Mouse (Mus musculus): ENCODE data around the gene Kcnip3. TPM values are rescaled to one million over a fixed set of nuclear protein-coding genes. Genes with fewer than 3 reads are reported as not detected.

Kcnip3 gene
- polyA plus RNA-seq, 1 experiment from 2014 or later: 5.6 TPM

DNA sequence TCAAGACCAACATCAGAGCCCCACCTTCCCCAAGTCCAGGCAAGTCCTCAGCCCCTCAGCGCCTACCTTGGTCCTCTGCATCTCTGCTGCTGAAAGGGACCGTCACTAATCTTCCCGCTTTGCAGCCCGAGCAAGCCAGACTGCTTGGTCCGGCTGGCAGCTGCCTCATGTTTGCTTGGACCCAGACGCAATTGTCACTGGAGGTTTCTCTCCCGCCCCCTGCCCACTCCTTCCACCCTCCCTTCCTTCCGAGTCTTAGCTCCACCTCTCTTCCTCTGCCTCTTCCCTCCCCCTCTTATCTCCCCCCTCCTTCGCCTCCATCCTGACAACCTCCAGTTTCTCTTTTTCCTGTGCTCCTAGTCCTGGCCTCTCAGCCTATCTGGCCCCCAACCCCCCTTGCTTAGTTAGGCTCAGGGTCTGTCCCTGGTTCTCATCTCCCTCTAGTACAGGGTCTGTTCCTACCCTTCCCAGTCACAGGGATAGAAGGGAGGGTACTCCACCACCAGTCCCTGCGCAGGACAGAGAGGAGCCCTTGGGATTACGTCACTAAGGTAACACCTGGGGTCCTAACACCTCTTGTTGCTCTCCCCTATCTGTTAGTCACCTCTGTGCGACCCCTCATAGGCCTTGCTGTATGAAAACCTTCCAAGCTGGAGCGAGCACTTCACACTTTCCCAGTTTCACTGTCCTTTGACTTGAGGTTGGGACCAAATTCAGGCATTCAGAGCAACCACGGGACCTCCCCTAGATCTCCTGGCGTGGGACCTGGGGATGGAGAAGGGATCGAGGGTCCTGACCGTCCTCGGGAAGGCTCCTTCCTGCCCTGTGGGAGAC, 505 bp downstream of the Kcnip3 start:
- DNase-seq (ENCODE audit: low spot score) (peak; percentile 51), ATAC-seq (ENCODE audit: low read depth) (peak; percentile 50)
- no peaks in the 10 kb centered on the region for H3K36me3 ChIP-seq (ENCODE audit: control insufficient read depth, insufficient read depth, low read length)
- no peaks in the 10 kb centered on the region for H3K27me3 ChIP-seq (replicated peaks; ENCODE audit: control insufficient read depth, insufficient read depth, low read length)
- peak overlapping the region; percentile 49 for H3K4me2 ChIP-seq (ENCODE audit: low read depth, low read length)
- WGBS: 3% methylated on average over 17 of the region's 18 CpGs
- no peak overlapping the region for H3K27ac ChIP-seq (replicated peaks; ENCODE audit: low read depth, low read length)
- peak overlapping the region; percentile 17; the same call in 1 of the 2 replicates for H3K4me3 ChIP-seq (ENCODE audit: low read depth, low read length)
- H3K9ac ChIP-seq (ENCODE audit: low read depth, low read length): peak overlapping the region; percentile 37; the same call in 1 of the 2 replicates
- peaks cover 14% of the 10 kb centered on the region for H3K4me1 ChIP-seq (ENCODE audit: control insufficient read depth, insufficient read depth, low read length)
- H3K9me3 ChIP-seq (ENCODE audit: control insufficient read depth, low read length): no peaks in the 10 kb centered on the region

DNA sequence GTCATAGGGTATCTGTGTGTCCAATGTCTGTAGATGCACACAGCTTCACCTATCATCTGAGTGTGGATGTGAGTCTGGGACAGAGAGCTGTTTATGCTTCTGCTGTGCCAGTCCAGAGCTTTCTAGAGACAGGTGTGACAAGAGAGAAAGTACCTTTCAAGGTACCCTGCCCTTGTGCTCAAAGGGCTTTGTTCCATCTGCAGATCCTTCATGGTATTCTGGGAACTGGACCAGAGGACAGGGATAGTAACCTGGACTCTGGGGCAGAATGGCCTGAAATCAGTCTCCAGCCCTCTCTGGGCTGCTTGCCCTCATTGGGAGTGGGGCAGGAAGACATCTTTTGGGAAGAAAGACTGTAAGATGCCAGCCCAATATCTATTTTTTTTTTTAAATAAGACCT, 1.8 kb downstream of the Kcnip3 start:
- Histone ChIP-seq H3K9ac (ENCODE audit: low read depth, low read length) (no peak overlapping the region), H3K36me3 (ENCODE audit: control insufficient read depth, insufficient read depth, low read length) (no peaks in the 10 kb centered on the region), H3K9me3 (ENCODE audit: control insufficient read depth, low read length) (no peaks in the 10 kb centered on the region), H3K27ac (replicated peaks; ENCODE audit: low read depth, low read length) (no peak overlapping the region), H3K4me2 (ENCODE audit: low read depth, low read length) (no peak overlapping the region), H3K4me3 (ENCODE audit: low read depth, low read length) (no peak overlapping the region), H3K27me3 (replicated peaks; ENCODE audit: control insufficient read depth, insufficient read depth, low read length) (no peaks in the 10 kb centered on the region), H3K4me1 (ENCODE audit: control insufficient read depth, insufficient read depth, low read length) (peaks cover 14% of the 10 kb centered on the region)
- no peak for ATAC-seq (ENCODE audit: low read depth)
- no peak for DNase-seq (ENCODE audit: low spot score)

DNA sequence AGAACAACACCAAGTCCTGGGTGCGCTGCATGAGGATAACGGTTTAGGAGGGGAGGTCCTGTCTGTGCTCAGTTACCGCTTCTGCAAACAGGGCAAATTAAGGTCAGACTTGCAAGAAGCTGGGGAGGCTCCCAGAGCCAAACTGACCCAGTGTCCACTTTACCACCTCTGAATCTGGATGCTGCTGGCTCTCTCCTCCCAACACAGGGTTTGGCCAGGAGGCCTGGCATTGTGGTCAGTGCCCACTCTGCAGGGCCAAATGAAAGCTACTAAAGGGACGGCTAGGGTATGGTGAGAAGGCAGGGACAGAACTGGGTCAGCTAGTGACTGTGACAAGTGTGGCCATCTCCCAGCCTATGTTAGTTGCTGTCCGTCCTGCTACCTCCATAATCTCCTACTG, 2.6 kb downstream of the Kcnip3 start:
- ATAC-seq (ENCODE audit: low read depth) (no peak), DNase-seq (ENCODE audit: low spot score) (no peak)
- H3K36me3 ChIP-seq (ENCODE audit: control insufficient read depth, insufficient read depth, low read length): no peaks in the 10 kb centered on the region
- no peak overlapping the region for H3K27ac ChIP-seq (replicated peaks; ENCODE audit: low read depth, low read length)
- H3K4me3 ChIP-seq (ENCODE audit: low read depth, low read length): no peak overlapping the region
- no peaks in the 10 kb centered on the region for H3K9me3 ChIP-seq (ENCODE audit: control insufficient read depth, low read length)
- no peak overlapping the region for H3K4me2 ChIP-seq (ENCODE audit: low read depth, low read length)
- H3K4me1 ChIP-seq (ENCODE audit: control insufficient read depth, insufficient read depth, low read length): peaks cover 14% of the 10 kb centered on the region
- no peaks in the 10 kb centered on the region for H3K27me3 ChIP-seq (replicated peaks; ENCODE audit: control insufficient read depth, insufficient read depth, low read length)
- no peak overlapping the region for H3K9ac ChIP-seq (ENCODE audit: low read depth, low read length)
- WGBS: 78% methylated on average over 5 of the region's 5 CpGs

DNA sequence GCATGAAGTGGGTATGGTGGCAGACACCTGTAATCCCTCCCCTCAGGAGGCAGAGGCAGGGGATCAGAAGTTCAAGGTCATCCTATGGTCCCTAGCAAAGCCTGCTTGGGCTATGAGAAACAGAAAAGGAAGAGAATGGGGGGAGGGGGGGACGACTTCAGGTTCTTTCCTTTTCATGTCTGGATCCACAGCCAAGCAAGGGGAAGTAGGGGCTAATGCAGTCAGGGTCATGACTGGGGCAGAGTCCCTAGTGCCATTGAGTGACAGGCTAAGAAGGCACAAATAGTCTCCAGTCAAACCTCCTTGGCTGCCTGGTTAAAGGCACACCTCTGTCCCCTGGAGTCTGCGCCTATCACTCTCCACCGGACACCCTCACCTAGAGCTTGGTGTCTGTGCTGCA, 3.1 kb downstream of the Kcnip3 start:
- no peaks in the 10 kb centered on the region for H3K36me3 ChIP-seq (ENCODE audit: control insufficient read depth, insufficient read depth, low read length)
- no peak overlapping the region for H3K4me2 ChIP-seq (ENCODE audit: low read depth, low read length)
- no peaks in the 10 kb centered on the region for H3K9me3 ChIP-seq (ENCODE audit: control insufficient read depth, low read length)
- WGBS: 62% methylated on average over 3 of the region's 3 CpGs
- DNase-seq (ENCODE audit: low spot score) (no peak), ATAC-seq (ENCODE audit: low read depth) (no peak)
- no peak overlapping the region for H3K9ac ChIP-seq (ENCODE audit: low read depth, low read length)
- H3K27ac ChIP-seq (replicated peaks; ENCODE audit: low read depth, low read length): no peak overlapping the region
- H3K4me3 ChIP-seq (ENCODE audit: low read depth, low read length): no peak overlapping the region
- no peaks in the 10 kb centered on the region for H3K27me3 ChIP-seq (replicated peaks; ENCODE audit: control insufficient read depth, insufficient read depth, low read length)
- peaks cover 14% of the 10 kb centered on the region for H3K4me1 ChIP-seq (ENCODE audit: control insufficient read depth, insufficient read depth, low read length)

DNA sequence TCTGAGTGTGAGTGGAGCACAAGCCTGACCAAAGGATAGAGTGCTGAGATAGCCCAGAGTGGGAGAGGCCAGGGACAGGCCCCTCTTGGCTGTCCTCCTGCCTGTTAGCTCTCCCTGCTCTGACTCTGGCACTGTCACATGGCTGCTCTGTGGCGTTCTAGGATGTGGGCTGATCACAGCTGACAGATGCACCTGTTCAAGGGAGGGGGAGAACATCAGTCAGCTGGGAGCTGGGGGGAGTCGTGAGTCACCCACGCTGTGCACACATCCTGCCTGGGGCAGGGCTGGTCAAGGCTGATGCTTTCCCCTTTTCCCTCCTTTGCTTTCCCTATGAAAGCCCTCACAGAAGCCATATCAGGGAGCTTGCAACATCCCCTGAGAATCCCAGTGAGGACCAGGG, 3.6 kb downstream of the Kcnip3 start:
- DNase-seq (ENCODE audit: low spot score) (no peak), ATAC-seq (ENCODE audit: low read depth) (peak; percentile 35)
- Histone ChIP-seq H3K36me3 (ENCODE audit: control insufficient read depth, insufficient read depth, low read length) (no peaks in the 10 kb centered on the region), H3K9me3 (ENCODE audit: control insufficient read depth, low read length) (no peaks in the 10 kb centered on the region), H3K9ac (ENCODE audit: low read depth, low read length) (no peak overlapping the region), H3K4me2 (ENCODE audit: low read depth, low read length) (no peak overlapping the region), H3K27me3 (replicated peaks; ENCODE audit: control insufficient read depth, insufficient read depth, low read length) (no peaks in the 10 kb centered on the region), H3K4me3 (ENCODE audit: low read depth, low read length) (no peak overlapping the region), H3K4me1 (ENCODE audit: control insufficient read depth, insufficient read depth, low read length) (peaks cover 14% of the 10 kb centered on the region), H3K27ac (replicated peaks; ENCODE audit: low read depth, low read length) (no peak overlapping the region)
- WGBS: 40% methylated on average over 2 of the region's 3 CpGs

DNA sequence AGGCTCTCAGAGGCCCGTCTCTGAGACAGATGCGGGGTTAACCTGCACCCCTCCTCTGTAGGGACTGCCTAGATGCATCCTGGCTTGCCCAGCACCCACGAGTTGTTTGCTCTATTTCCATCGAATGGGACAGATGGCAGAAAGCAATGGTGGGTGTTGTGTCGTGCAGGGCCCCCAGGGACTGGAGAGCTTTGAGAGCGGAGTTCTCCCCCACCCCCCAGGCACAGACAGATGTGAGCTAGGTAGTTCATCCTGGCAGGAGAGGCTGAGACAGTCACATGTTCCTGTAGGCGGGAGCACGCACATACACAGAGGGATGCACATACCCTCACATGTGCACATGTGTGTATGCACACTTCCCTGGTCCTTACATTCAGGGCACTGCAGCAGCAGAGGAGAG, 4.8 kb downstream of the Kcnip3 start:
- 61% methylated on average over 8 of the region's 8 CpGs for WGBS
- H3K9ac ChIP-seq (ENCODE audit: low read depth, low read length): no peak overlapping the region
- H3K4me2 ChIP-seq (ENCODE audit: low read depth, low read length): no peak overlapping the region
- ATAC-seq (ENCODE audit: low read depth): no peak
- no peaks in the 10 kb centered on the region for H3K27me3 ChIP-seq (replicated peaks; ENCODE audit: control insufficient read depth, insufficient read depth, low read length)
- no peak overlapping the region for H3K27ac ChIP-seq (replicated peaks; ENCODE audit: low read depth, low read length)
- no peak for DNase-seq (ENCODE audit: low spot score)
- H3K36me3 ChIP-seq (ENCODE audit: control insufficient read depth, insufficient read depth, low read length): no peaks in the 10 kb centered on the region
- H3K4me3 ChIP-seq (ENCODE audit: low read depth, low read length): no peak overlapping the region
- peaks cover 13% of the 10 kb centered on the region for H3K4me1 ChIP-seq (ENCODE audit: control insufficient read depth, insufficient read depth, low read length)
- H3K9me3 ChIP-seq (ENCODE audit: control insufficient read depth, low read length): no peaks in the 10 kb centered on the region

DNA sequence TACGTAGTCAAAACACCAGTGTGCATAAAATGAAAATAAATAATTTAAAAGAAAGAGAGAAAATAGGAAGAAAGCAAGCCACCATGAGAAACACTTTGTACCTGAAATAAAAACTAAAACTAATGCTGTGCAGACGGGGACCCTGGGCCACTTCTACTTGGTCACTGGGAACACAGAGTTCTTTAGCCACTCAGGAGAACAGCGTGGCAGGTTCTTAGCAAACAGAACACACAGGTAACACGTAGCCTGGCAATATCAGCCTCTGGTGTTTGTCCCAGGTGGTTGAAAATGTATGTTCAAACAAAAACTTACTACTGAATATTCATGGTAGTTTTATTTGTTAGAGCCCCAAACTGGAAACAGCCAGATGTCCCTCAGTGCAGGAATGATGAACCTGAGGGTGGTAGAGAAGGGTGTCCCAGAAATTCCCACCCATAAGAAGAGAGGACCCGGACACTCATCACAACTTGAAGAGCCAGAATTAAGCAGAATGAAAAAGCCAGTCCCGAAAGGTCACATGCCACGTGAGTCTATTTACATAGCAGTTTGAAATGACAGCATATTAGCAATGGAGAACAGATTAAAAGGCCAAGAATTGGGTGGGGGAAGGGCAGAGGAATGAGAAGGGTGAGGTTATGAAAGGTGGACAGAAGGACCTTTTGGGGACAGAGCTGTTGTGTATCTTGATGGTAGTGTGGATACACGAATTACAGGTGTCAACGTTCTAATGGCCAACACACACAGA, 7.3 kb downstream of the Kcnip3 start:
- H3K9ac ChIP-seq (ENCODE audit: low read depth, low read length): no peak overlapping the region
- no peak overlapping the region for H3K27ac ChIP-seq (replicated peaks; ENCODE audit: low read depth, low read length)
- no peaks in the 10 kb centered on the region for H3K36me3 ChIP-seq (ENCODE audit: control insufficient read depth, insufficient read depth, low read length)
- no peak overlapping the region for H3K4me2 ChIP-seq (ENCODE audit: low read depth, low read length)
- H3K4me3 ChIP-seq (ENCODE audit: low read depth, low read length): no peak overlapping the region
- DNase-seq (ENCODE audit: low spot score) (no peak), ATAC-seq (ENCODE audit: low read depth) (no peak)
- H3K27me3 ChIP-seq (replicated peaks; ENCODE audit: control insufficient read depth, insufficient read depth, low read length): no peaks in the 10 kb centered on the region
- H3K4me1 ChIP-seq (ENCODE audit: control insufficient read depth, insufficient read depth, low read length): no peaks in the 10 kb centered on the region
- H3K9me3 ChIP-seq (ENCODE audit: control insufficient read depth, low read length): no peaks in the 10 kb centered on the region
- whole genome bisulfite sequencing: 76% methylated on average over 9 of the region's 9 CpGs

DNA sequence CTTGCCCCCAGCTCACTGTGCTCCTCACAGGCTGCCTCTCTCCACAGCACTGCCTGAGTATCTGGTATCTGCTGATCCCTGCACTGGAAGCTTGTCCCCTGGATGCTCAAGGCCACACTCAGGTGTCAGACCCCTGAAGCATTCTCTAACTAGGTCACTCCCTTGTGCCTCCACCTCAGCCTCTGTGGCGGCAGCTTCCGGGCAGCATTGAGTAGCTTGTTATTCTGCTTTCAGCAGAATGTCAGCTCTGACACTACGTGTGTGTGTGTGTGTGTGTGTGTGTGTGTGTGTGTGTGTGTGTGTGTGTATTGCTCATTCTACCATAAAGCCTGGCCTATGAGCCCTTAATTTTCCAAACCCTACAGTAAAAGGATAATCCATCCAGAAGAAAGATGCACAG, 8.7 kb downstream of the Kcnip3 start:
- Histone ChIP-seq H3K36me3 (ENCODE audit: control insufficient read depth, insufficient read depth, low read length) (no peaks in the 10 kb centered on the region), H3K27me3 (replicated peaks; ENCODE audit: control insufficient read depth, insufficient read depth, low read length) (no peaks in the 10 kb centered on the region), H3K4me3 (ENCODE audit: low read depth, low read length) (no peak overlapping the region), H3K4me2 (ENCODE audit: low read depth, low read length) (no peak overlapping the region), H3K9ac (ENCODE audit: low read depth, low read length) (no peak overlapping the region), H3K27ac (replicated peaks; ENCODE audit: low read depth, low read length) (no peak overlapping the region), H3K9me3 (ENCODE audit: control insufficient read depth, low read length) (no peaks in the 10 kb centered on the region), H3K4me1 (ENCODE audit: control insufficient read depth, insufficient read depth, low read length) (no peaks in the 10 kb centered on the region)
- WGBS: 53% methylated on average over 3 of the region's 3 CpGs
- no peak for ATAC-seq (ENCODE audit: low read depth)
- DNase-seq (ENCODE audit: low spot score): no peak

Measured in embryonic facial prominence, embryonic 14.5 days (tissue).